In genomic region chr5:103910156-103910555, GRCm38 (mm10) we compare ENCODE assay signal across 8 mouse cellular contexts. TPM values are rescaled to one million over a fixed set of nuclear protein-coding genes. Genes with fewer than 3 reads are reported as not detected.
DNase-seq lines count a peak whose midpoint lies in the region; ATAC-seq and TF ChIP-seq lines count a peak whose summit lies in the region.

No protein-coding gene starts in this region.

- H3K4me2 ChIP-seq in forebrain, embryonic 16.5 days (ENCODE audit: low read length), result peak overlapping the region; percentile 63
- H3K4me2 ChIP-seq in liver, embryonic 15.5 days, result peak overlapping the region; percentile 96

- no peaks in the 10 kb centered on the region for H3K36me3 ChIP-seq in erythroblast, embryonic 14.5 days (ENCODE audit: control insufficient read depth)
- H3K36me3 ChIP-seq in E14TG2a.4 (ENCODE audit: insufficient read depth, low read length), result no peaks in the 10 kb centered on the region
- H3K36me3 ChIP-seq in forebrain, embryonic 16.5 days (ENCODE audit: control insufficient read depth, insufficient read depth), result no peaks in the 10 kb centered on the region
- no peaks in the 10 kb centered on the region for H3K36me3 ChIP-seq in liver, embryonic 15.5 days (replicated peaks)

- H3K9ac ChIP-seq in forebrain, embryonic 16.5 days (replicated peaks; ENCODE audit: low read depth, low read length), result peak overlapping the region; percentile 94
- H3K9ac ChIP-seq in liver, embryonic 15.5 days, result no peak overlapping the region

- 14% methylated on average over 8 of the region's 9 CpGs for WGBS in forebrain, embryonic 16.5 days
- WGBS in liver, embryonic 15.5 days (ENCODE audit: insufficient replicate concordance), result 17% methylated on average over 8 of the region's 9 CpGs

- H3K4me1 ChIP-seq in erythroblast, embryonic 14.5 days (ENCODE audit: control insufficient read depth), result peaks cover 14% of the 10 kb centered on the region
- peaks cover 15% of the 10 kb centered on the region for H3K4me1 ChIP-seq in E14TG2a.4 (replicated peaks; ENCODE audit: low read depth, low read length)
- peaks cover 22% of the 10 kb centered on the region for H3K4me1 ChIP-seq in forebrain, embryonic 16.5 days (replicated peaks; ENCODE audit: control insufficient read depth, insufficient read depth, low read length)
- peaks cover 11% of the 10 kb centered on the region for H3K4me1 ChIP-seq in liver, embryonic 15.5 days (replicated peaks)

- no peak for DNase-seq in urinary bladder, postnatal 25 days (ENCODE audit: low spot score)
- no peak for DNase-seq in left cerebral cortex, adult 11 months (ENCODE audit: low spot score)
- DNase-seq in urinary bladder, postnatal 36 days (ENCODE audit: low spot score in 2 of 2), result no peak

- H3K27ac ChIP-seq in forebrain, embryonic 16.5 days (ENCODE audit: low read length), result no peak overlapping the region
- H3K27ac ChIP-seq in liver, embryonic 15.5 days (replicated peaks), result no peak overlapping the region

- no peak for ATAC-seq in erythroblast, adult 5-6 weeks (replicated peaks; ENCODE audit: low FRiP score, poor library complexity, severe bottlenecking)
- no peak for ATAC-seq in forebrain, embryonic 16.5 days
- ATAC-seq in liver, embryonic 15.5 days (ENCODE audit: insufficient read depth), result no peak

- H3K27me3 ChIP-seq in erythroblast, embryonic 14.5 days (ENCODE audit: control insufficient read depth), result peaks cover 30% of the 10 kb centered on the region
- peaks cover 12% of the 10 kb centered on the region for H3K27me3 ChIP-seq in E14TG2a.4 (ENCODE audit: insufficient read depth, low read length)
- 0 out of 2 replicates have a peak, but pooled peaks cover 2% of the 10 kb centered on the region for H3K27me3 ChIP-seq in forebrain, embryonic 16.5 days (replicated peaks; ENCODE audit: control insufficient read depth, insufficient read depth, low read length)
- peaks cover 26% of the 10 kb centered on the region for H3K27me3 ChIP-seq in liver, embryonic 15.5 days

- no peak for TF ChIP-seq CTCF in E14TG2a.4 (conservative IDR thresholded peaks at IDR 0.05; ENCODE audit: low read length)

- H3K4me3 ChIP-seq in erythroblast, embryonic 14.5 days (replicated peaks), result peak overlapping the region; percentile 71
- peak overlapping the region; percentile 93 for H3K4me3 ChIP-seq in E14TG2a.4 (replicated peaks; ENCODE audit: low read length)
- H3K4me3 ChIP-seq in forebrain, embryonic 16.5 days (replicated peaks; ENCODE audit: low read length), result peak overlapping the region; percentile 94
- peak overlapping the region; percentile 72 for H3K4me3 ChIP-seq in liver, embryonic 15.5 days (replicated peaks)

- no peaks in the 10 kb centered on the region for H3K9me3 ChIP-seq in erythroblast, embryonic 14.5 days (ENCODE audit: control insufficient read depth, low read length)
- H3K9me3 ChIP-seq in E14TG2a.4 (ENCODE audit: low read length), result no peaks in the 10 kb centered on the region
- H3K9me3 ChIP-seq in forebrain, embryonic 16.5 days (ENCODE audit: control insufficient read depth, low read length), result no peaks in the 10 kb centered on the region
- no peaks in the 10 kb centered on the region for H3K9me3 ChIP-seq in liver, embryonic 15.5 days (replicated peaks)

RNA-seq across cellular contexts. Expression of gene Klhl8, which starts 0.9 kb away (rescaled TPM):
- not detected in 2 replicates for polyA plus RNA-seq in erythroblast, embryonic 14.5 days (2012)
- not detected in 2 replicates for total RNA-seq in erythroblast, adult 5-6 weeks (2015; ENCODE audit: low replicate concordance)
- total RNA-seq in erythroblast, adult 5-6 weeks (2017; ENCODE audit: low replicate concordance), result 0.51 and 1.7 TPM in 2 replicates
- 48.8 and 53.4 TPM in 2 replicates for polyA plus RNA-seq in forebrain, embryonic 16.5 days (2015; fragmentation: Nextera tagmentation; extraction: Ambion mirVana)
- 1.2 and 1.8 TPM in 2 replicates for polyA plus RNA-seq in liver, embryonic 15.5 days (2015; fragmentation: Nextera tagmentation; extraction: Ambion mirVana)

Comparison
In these comparisons a context has a peak if more than half of its experiments do, and no peak if none do; other contexts are left out.
1. RNA of gene Klhl8, which starts 0.9 kb away (polyA plus RNA-seq): 48.8 to 53.4 TPM in forebrain, embryonic 16.5 days; 1.2 to 1.8 TPM in liver, embryonic 15.5 days and not detected in erythroblast, embryonic 14.5 days; every median in the first group is over 10 times any median in the second.
2. Peak in every context shown above with its lines, with median percentiles within 50 percentile points of each other: H3K4me3 ChIP-seq.